Mouse (Mus musculus) stomach, postnatal 0 days (tissue): ENCODE data around the gene Polr2a.

Experiments used
- CTCF ChIP-seq: IDR thresholded peaks from 2 replicates; pipeline ENCODE4 v1.5.1; 2016; ENCODE audit warnings: antibody characterized with exemption, low read depth, mild to moderate bottlenecking, moderate library complexity
- EP300 ChIP-seq: optimal IDR thresholded peaks from 2 replicates; pipeline ENCODE3; 2016; ENCODE audit warnings: antibody characterized with exemption

DNA sequence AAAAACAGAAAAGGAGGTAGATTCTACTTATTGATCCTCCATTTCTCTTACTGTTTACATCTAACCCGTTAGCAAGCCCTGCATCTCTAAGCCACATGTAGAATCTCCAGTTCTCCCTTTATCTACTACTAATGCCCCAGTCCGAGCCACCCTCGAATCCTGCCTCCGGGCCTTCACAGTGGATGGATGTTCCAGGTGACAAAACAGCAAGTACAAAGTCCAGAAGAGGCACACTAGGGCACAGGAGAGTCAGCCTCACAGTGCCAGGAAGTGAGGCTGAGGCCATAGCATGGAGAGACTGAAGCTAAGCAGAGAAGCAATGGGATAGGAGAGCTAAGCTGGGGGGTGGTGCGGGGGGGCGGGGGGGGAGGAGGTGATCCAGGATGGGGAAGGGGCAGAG is 65.6 kb downstream of the Polr2a start:
- TF ChIP-seq CTCF (no peak), EP300 (no peak)
